Mouse (Mus musculus) heart, embryonic 16.5 days (tissue): ENCODE measurements around the gene Farp1. TPM values are rescaled to one million over a fixed set of nuclear protein-coding genes. Genes with fewer than 3 reads are reported as not detected.

Experiments used
- ATAC-seq: fragments of 200-750 bp; cut with Nextera tagmentation; replicated peaks from 2 replicates; pipeline ENCODE4 v1.8.0; 2017; ENCODE audit warnings: moderate number of reproducible peaks; ENCODE audit not compliant: insufficient read depth, low FRiP score; ENCODE audit errors: extremely low read depth
- H3K27ac ChIP-seq: fragments of 300-500 bp; sonication (generic); 2 replicates; pipeline ENCODE4 v1.5.1; 2014; ENCODE audit warnings: mild to moderate bottlenecking, low read length, control low read depth, moderate library complexity
- H3K27me3 ChIP-seq: fragments of 300-500 bp; sonication (generic); 2 replicates; pipeline ENCODE4 v1.6.1; 2014; ENCODE audit warnings: low read length, mixed read lengths; ENCODE audit not compliant: control insufficient read depth, insufficient read depth
- H3K36me3 ChIP-seq: fragments of 300-500 bp; sonication (generic); 2 replicates; pipeline ENCODE4 v1.6.1; 2014; ENCODE audit not compliant: control insufficient read depth, insufficient read depth
- H3K4me1 ChIP-seq: fragments of 300-500 bp; sonication (generic); 2 replicates; pipeline ENCODE4 v1.6.1; 2014; ENCODE audit warnings: low read length, mixed read lengths; ENCODE audit not compliant: control insufficient read depth, insufficient read depth
- H3K4me2 ChIP-seq: fragments of 300-500 bp; sonication (generic); 2 replicates; pipeline ENCODE4 v1.6.1; 2014; ENCODE audit warnings: low read depth, mild to moderate bottlenecking, control low read depth, low read length
- H3K4me3 ChIP-seq: fragments of 300-500 bp; sonication (generic); 2 replicates; pipeline ENCODE4 v1.5.1; 2014; ENCODE audit warnings: mild to moderate bottlenecking, control low read depth, low read length
- H3K9ac ChIP-seq: fragments of 300-500 bp; sonication (generic); 2 replicates; pipeline ENCODE4 v1.6.1; 2014; ENCODE audit warnings: low read length, control low read depth
- H3K9me3 ChIP-seq: fragments of 300-500 bp; sonication (generic); replicated peaks from 2 replicates; pipeline ENCODE4 v1.6.1; 2016; ENCODE audit warnings: low read length; ENCODE audit not compliant: control insufficient read depth
- WGBS: fragments of 180-500 bp; shearing (Covaris S2); extraction: QIAGEN DNeasy Blood & Tissue Kit; methylation state at CpG from one replicate; pipeline ENCODE4 v1.1.7; 2014; 5-methylcytosine and 5-hydroxymethylcytosine counted together
- polyA plus RNA-seq: library from polyadenylated mRNA; unstranded; fragments of >200 nt; fragmentation: Nextera tagmentation; extraction: Ambion mirVana; gene quantifications from 2 replicates; pipeline ENCODE4 v1.2.1, GENCODE M21; 2015

Gene Farp1
- polyA plus RNA-seq, 1 experiment from 2014 or later, result 11.6 TPM

- H3K9ac ChIP-seq, result no peak overlapping the region
- peaks cover 12% of the 10 kb centered on the region for H3K4me1 ChIP-seq
- 71% methylated on average over 3 of the region's 3 CpGs for WGBS
- H3K4me3 ChIP-seq, result no peak overlapping the region
- no peak overlapping the region for H3K27ac ChIP-seq
- H3K4me2 ChIP-seq, result no peak overlapping the region
- H3K27me3 ChIP-seq, result no peaks in the 10 kb centered on the region
- ATAC-seq, result no peak
- H3K9me3 ChIP-seq, result no peaks in the 10 kb centered on the region
- H3K36me3 ChIP-seq, result no peaks in the 10 kb centered on the region
Observed at GRCm38 (mm10) chr14:121205459-121205858, 170.5 kb downstream of the Farp1 start.

GRCm38 (mm10) chr14:121207441-121208158 is 172.6 kb downstream of the Farp1 start:
- H3K9ac ChIP-seq, result no peak overlapping the region
- H3K27ac ChIP-seq, result no peak overlapping the region
- ATAC-seq, result no peak

GRCm38 (mm10) chr14:121208159-121208515 is 173.1 kb downstream of the Farp1 start:
- H3K4me2 ChIP-seq, result no peak overlapping the region
- WGBS, result 27% methylated on average over 3 of the region's 3 CpGs
- H3K4me1 ChIP-seq, result no peaks in the 10 kb centered on the region
- no peak overlapping the region for H3K4me3 ChIP-seq
- H3K9me3 ChIP-seq, result no peaks in the 10 kb centered on the region
- no peak for ATAC-seq
- H3K27ac ChIP-seq, result no peak overlapping the region
- no peak overlapping the region for H3K9ac ChIP-seq
- no peaks in the 10 kb centered on the region for H3K36me3 ChIP-seq
- H3K27me3 ChIP-seq, result no peaks in the 10 kb centered on the region

More at GRCm38 (mm10) chr14:121207441-121208158, 172.6 kb downstream of the Farp1 start:
- no peak overlapping the region for H3K4me2 ChIP-seq
- no peaks in the 10 kb centered on the region for H3K36me3 ChIP-seq
- H3K27me3 ChIP-seq, result no peaks in the 10 kb centered on the region
- H3K4me3 ChIP-seq, result no peak overlapping the region
- 76% methylated on average over 15 of the region's 15 CpGs for WGBS
- H3K9me3 ChIP-seq, result no peaks in the 10 kb centered on the region
- H3K4me1 ChIP-seq, result no peaks in the 10 kb centered on the region

GRCm38 (mm10) chr14:121210318-121210717 is 175.3 kb downstream of the Farp1 start:
- Histone ChIP-seq H3K4me3 (no peak overlapping the region), H3K27me3 (no peaks in the 10 kb centered on the region), H3K36me3 (no peaks in the 10 kb centered on the region), H3K4me1 (no peaks in the 10 kb centered on the region), H3K9ac (no peak overlapping the region), H3K9me3 (no peaks in the 10 kb centered on the region), H3K4me2 (no peak overlapping the region), H3K27ac (no peak overlapping the region)
- 80% methylated on average over 3 of the region's 3 CpGs for WGBS
- no peak for ATAC-seq

- Histone ChIP-seq H3K4me3 (no peak overlapping the region), H3K9me3 (no peaks in the 10 kb centered on the region), H3K36me3 (no peaks in the 10 kb centered on the region), H3K4me1 (peaks cover 2% of the 10 kb centered on the region; the same call in 1 of the 2 replicates), H3K27ac (no peak overlapping the region), H3K27me3 (no peaks in the 10 kb centered on the region), H3K9ac (no peak overlapping the region), H3K4me2 (no peak overlapping the region)
- no peak for ATAC-seq
- WGBS, result 64% methylated on average over 4 of the region's 4 CpGs
Observed at GRCm38 (mm10) chr14:121213650-121214049, 178.7 kb downstream of the Farp1 start.

- H3K4me3 ChIP-seq, result no peak overlapping the region
- H3K4me2 ChIP-seq, result no peak overlapping the region
- H3K9me3 ChIP-seq, result no peaks in the 10 kb centered on the region
- no peak for ATAC-seq
- WGBS, result 68% methylated on average over 11 of the region's 11 CpGs
- H3K4me1 ChIP-seq, result peaks cover 2% of the 10 kb centered on the region; the same call in 1 of the 2 replicates
- H3K27me3 ChIP-seq, result no peaks in the 10 kb centered on the region
- no peak overlapping the region for H3K27ac ChIP-seq
- H3K36me3 ChIP-seq, result no peaks in the 10 kb centered on the region
- H3K9ac ChIP-seq, result no peak overlapping the region
Observed at GRCm38 (mm10) chr14:121214636-121215257, 179.7 kb downstream of the Farp1 start.

- no peaks in the 10 kb centered on the region for H3K27me3 ChIP-seq
- 0 out of 2 replicates have a peak, but pooled peaks cover under 1% of the 10 kb centered on the region for H3K36me3 ChIP-seq
- H3K9ac ChIP-seq, result no peak overlapping the region
- no peak overlapping the region for H3K4me2 ChIP-seq
- no peaks in the 10 kb centered on the region for H3K9me3 ChIP-seq
- no peak overlapping the region for H3K27ac ChIP-seq
- WGBS, result 69% methylated on average over 5 of the region's 5 CpGs
- peaks cover 2% of the 10 kb centered on the region; the same call in 1 of the 2 replicates for H3K4me1 ChIP-seq
- H3K4me3 ChIP-seq, result no peak overlapping the region
- no peak for ATAC-seq
Observed at GRCm38 (mm10) chr14:121215817-121216216, 180.8 kb downstream of the Farp1 start.

GRCm38 (mm10) chr14:121216672-121217071 is 181.7 kb downstream of the Farp1 start:
- 0 out of 2 replicates have a peak, but pooled peaks cover 8% of the 10 kb centered on the region for H3K36me3 ChIP-seq
- peaks cover 2% of the 10 kb centered on the region; the same call in 1 of the 2 replicates for H3K4me1 ChIP-seq
- H3K4me2 ChIP-seq, result no peak overlapping the region
- 40% methylated on average over 6 of the region's 6 CpGs for WGBS
- no peaks in the 10 kb centered on the region for H3K27me3 ChIP-seq
- no peaks in the 10 kb centered on the region for H3K9me3 ChIP-seq
- no peak overlapping the region for H3K4me3 ChIP-seq
- no peak overlapping the region for H3K27ac ChIP-seq
- no peak overlapping the region for H3K9ac ChIP-seq
- ATAC-seq, result no peak

- Histone ChIP-seq H3K4me3 (no peak overlapping the region), H3K9me3 (no peaks in the 10 kb centered on the region), H3K27me3 (no peaks in the 10 kb centered on the region), H3K4me2 (no peak overlapping the region), H3K36me3 (peaks cover 11% of the 10 kb centered on the region; the same call in 1 of the 2 replicates), H3K9ac (no peak overlapping the region), H3K4me1 (peaks cover 2% of the 10 kb centered on the region; the same call in 1 of the 2 replicates), H3K27ac (no peak overlapping the region)
- WGBS, result 80% methylated on average over 7 of the region's 7 CpGs
- no peak for ATAC-seq
Observed at GRCm38 (mm10) chr14:121218620-121219019, 183.6 kb downstream of the Farp1 start.
